Mouse (Mus musculus) heart, postnatal 4 days (tissue): Measurements from ENCODE around the gene Cox19. TPM values are rescaled to one million over a fixed set of nuclear protein-coding genes. Genes with fewer than 3 reads are reported as not detected.
A peak's percentile ranks its signal among the peaks of the same experiment; 100 is the strongest.

Source experiments
- DNase-seq: peaks from one replicate; pipeline ENCODE4 v3.0.0; 2021
- total RNA-seq, 2 experiments: library from RNA; stranded (reverse); gene quantifications; 2 replicates each; pipeline ENCODE4 v1.2.3; 2021

Cox19 gene
- total RNA-seq, 2 experiments from 2014 or later = 76.9 to 79.3 TPM

GRCm38 (mm10) chr5:139381586-139382513 is 30.6 kb upstream of the Cox19 start:
- DNase-seq = no peak

GRCm38 (mm10) chr5:139380385-139381248 is 29.4 kb upstream of the Cox19 start:
- DNase-seq = peak; percentile 98

DNA sequence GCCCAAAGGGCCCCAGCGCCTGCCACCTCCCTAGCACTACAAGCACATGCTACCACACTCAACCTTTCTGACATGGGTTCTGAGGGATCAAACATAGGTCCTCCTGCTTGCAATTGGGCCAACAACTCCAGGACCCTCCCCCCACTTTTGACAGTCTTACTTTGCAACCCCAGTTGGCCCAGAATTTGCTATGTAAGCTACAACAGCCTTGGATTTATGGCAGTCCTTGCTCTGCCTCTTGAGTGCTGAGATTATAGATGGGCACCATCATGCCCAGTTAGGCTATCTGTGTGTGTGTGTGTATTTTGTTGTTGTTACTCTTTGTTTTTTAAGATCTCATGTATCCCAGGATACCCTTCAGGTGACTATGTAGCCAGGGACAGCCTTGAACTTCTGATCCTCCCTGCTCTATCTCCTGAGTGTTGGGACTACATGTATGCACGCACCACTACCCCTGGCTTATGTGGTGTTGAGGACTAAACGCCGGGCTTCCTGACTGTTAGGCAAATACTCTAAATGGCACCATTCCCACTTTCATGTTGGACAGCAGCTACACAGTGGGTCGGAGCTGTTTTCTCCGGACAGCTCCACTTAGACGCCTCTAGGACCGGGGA is 28.7 kb upstream of the Cox19 start:
- DNase-seq = no peak

- peak; percentile 86 for DNase-seq
These were observed 27.9 kb upstream of the Cox19 start for GRCm38 (mm10) chr5:139378986-139379629.

GRCm38 (mm10) chr5:139378271-139378556 is 27.0 kb upstream of the Cox19 start:
- no peak for DNase-seq

GRCm38 (mm10) chr5:139377468-139378270 is 26.5 kb upstream of the Cox19 start, which contains the start of gene Gpr146:
Gpr146 (plus strand) TSS chr5:139377697.
- peak; percentile 82 for DNase-seq

DNA sequence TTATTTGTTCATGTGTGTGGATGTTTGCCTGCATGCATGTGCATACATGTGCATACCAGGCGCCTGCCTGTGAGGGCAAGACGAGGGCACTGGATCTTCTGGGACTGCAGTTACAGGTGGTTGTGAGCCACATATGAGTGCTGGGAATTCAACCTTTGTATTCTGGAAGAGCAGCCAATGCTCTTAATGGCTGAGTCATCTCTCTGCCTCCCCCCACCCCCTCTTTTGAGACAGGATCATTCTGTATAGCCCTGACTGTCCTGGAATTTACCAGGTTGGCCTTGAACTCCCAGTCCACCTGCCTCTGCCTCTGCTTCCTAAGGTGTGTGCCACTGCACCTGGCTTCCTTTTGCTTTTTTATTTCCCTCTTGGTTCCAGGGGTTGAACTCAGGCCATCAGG is 23.6 kb upstream of the Cox19 start:
- no peak for DNase-seq

- no peak for DNase-seq
These were observed 22.7 kb upstream of the Cox19 start for GRCm38 (mm10) chr5:139373889-139374444.

- no peak for DNase-seq
These were observed 21.9 kb upstream of the Cox19 start for GRCm38 (mm10) chr5:139373126-139373525.

DNA sequence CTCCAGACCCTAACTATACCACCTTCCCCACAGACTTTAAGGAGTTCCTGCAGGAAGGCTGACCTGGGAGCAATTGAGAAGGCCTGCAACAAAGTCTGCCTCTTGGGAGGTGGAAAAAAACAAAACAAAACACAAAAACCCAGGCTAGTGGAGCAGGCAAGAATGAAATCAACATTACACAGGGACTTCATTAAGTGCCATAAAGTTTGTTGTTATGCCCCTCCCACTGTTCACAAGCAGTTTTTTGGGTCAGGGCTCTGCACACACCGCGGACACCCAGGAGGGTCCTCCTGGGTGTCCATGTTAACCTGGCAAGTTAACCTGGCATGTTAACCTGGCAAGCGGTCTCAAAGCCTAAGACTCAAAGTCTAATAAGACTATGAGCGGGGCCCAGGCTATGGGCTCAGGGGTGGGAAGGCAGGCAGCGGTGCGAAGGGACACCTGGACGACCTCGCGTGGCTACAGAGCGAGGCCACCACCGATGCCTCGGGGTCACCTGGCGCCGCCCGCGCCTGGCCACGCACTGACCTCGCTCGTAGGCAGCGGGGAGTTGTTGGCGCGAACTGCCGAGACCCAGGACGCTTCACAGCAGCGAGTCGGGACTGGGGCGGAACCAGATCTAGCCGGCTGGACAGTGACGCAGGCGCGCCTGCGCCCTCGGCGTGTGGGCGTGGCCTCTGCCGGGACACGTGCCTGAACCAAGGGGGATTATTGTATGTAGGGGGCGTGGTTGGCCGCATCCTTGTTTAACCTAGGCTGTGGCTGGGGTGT is 20.6 kb upstream of the Cox19 start:
- DNase-seq = peak; percentile 96

DNA sequence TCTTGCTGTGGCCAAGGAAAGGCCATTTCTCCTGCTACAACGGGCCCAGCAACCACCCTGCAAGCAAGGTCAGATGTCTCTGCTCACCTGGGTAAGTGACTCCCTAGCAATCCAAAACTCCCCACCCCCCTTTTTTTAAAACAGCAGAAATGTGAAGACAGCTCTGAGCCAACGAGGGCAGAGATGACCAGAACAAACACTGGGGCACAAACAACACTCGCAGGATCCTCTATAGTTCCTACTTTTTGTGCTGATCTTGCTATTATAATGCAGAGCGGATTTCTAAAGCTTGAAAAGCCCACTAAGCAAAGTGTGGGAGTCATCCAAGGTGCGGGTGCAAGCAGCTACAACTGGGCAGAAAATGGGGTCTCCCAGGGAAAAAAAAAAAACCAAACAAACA is 19.9 kb upstream of the Cox19 start:
- DNase-seq = no peak

DNA sequence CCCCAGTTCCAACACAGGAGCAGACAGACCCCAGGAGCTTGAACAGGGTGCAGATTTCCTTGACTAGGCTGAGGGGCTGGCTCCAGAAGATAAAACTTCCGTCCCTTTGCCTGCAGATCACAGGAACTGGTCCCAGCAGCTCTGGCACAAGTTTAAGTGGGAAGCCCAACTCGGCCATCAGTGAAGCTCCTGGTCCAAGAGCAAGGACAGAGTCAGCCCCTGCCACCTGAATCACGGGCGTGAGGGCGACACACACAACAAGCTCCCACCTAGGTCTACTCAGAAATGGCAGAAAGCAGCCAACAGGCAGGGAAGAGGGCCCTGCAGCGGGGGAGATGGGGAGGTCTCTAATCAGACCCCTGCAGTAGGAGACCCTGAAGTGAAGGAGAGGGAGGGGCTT is 19.1 kb upstream of the Cox19 start:
- no peak for DNase-seq

DNA sequence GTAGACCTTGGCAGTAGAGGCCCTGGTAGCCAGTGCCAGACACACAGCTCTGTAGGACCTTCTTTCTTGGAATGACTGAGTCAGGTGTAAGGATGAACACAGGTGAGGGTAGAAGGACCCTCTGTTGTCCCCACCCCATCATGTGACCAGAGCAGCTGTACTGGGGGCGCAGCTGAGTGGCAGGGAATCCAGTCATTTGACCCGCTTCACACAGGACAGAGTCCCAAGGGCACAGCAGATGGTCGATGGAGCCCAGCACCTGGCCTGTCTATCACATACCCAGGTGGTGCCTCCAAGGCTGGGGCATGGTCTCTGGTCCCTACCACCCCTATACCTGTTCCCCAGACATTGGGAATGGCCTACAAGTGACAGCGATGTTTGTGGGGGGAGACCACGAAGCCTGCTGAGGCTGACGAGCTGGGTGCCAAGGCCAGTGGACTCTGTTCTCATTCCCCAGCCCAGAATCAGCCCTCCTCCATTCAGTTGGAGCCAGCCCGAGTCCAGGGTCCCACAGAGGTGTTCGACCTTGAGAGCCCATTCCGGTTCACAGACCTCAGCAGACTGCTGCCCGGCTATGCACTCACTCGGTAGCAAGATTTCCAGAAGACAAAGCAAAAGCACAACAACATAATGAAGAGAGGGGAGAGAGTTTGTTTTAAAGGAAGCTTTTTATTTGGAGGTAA is 17.6 kb upstream of the Cox19 start:
- DNase-seq = no peak

- DNase-seq = no peak
These were observed 16.8 kb upstream of the Cox19 start for GRCm38 (mm10) chr5:139367884-139368458.

- no peak for DNase-seq
These were observed 15.3 kb upstream of the Cox19 start for GRCm38 (mm10) chr5:139366484-139366883.

DNA sequence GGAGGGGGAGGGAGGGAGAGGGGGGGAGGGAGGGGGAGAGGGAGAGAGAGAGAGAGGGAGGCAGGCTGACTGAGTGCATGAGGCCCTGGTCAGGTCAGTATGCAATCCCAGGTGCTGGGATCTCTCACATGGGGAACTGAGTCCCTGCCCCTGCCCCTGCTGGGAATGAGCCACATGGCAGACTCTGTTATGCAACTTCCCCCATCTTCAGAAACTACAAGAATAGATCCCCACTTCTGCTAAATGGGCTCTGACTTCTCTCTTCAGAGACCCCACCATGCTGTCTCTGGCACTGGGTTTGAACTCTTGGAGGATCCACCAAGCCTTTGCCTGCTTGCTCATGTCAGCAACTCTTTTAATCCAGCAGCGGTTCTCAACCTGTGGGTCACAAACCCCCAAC is 14.6 kb upstream of the Cox19 start:
- DNase-seq = no peak

DNA sequence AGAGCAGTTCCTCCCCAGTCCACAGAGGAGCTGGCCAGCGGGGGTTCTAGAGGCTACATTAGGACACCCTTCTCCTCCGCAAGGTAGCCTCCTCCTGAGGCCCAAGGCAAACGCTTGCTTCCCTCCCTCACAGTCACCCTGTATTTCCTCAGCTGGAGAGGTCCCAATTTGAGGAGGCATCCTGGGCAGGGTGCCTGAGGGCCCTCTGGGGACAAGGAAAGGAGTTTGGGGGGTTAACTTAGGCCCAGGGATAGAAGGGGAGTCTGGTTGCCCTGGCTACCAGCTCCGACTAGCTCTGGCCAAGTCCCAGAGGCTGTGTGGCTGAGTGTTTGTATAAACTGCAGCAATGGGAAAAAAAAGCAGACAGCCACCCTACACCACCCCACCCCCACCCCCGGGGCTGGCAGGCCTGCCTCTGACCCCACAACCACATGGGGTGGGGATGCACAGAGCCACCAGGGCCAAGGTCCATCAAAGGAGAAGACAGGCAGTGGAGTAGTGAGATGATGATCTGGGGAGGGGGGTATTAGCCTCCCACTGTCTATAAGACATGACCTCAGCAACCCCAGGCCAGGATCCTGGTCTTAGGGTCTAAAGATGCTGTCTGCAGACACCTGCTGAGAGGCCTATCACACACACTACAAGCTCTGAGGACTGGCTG is 13.8 kb upstream of the Cox19 start:
- DNase-seq = peak; percentile 44

- peak; percentile 94 for DNase-seq
These were observed 13.2 kb upstream of the Cox19 start for GRCm38 (mm10) chr5:139364260-139364910.
